Mouse (Mus musculus) stomach, postnatal 0 days (tissue): ENCODE measurements at regions not wholly inside any gene's neighbourhood (a gene's known extent, or its start where the extent isn't known, plus 50 kb on each side); places are given as distances from the start of the nearest gene placed in this dataset.
A peak's percentile ranks its signal among the peaks of the same experiment; 100 is the strongest.

ENCODE experiments used
- ATAC-seq: fragments of 200-750 bp; cut with Nextera tagmentation; 2 replicates; pipeline ENCODE4 v1.8.0; 2017; ENCODE audit not compliant: low FRiP score, low TSS enrichment
- DNase-seq: peaks from one replicate; pipeline ENCODE4 v3.0.0-alpha.2; 2016; ENCODE audit warnings: low spot score
- H3K27ac ChIP-seq: fragments of 300-500 bp; sonication (generic); replicated peaks from 2 replicates; pipeline ENCODE4 v1.5.1; 2014; ENCODE audit warnings: mild to moderate bottlenecking, control low read depth
- H3K27me3 ChIP-seq: fragments of 300-500 bp; sonication (generic); 2 replicates; pipeline ENCODE4 v1.6.1; 2014; ENCODE audit warnings: low read length; ENCODE audit not compliant: control insufficient read depth, insufficient read depth
- H3K36me3 ChIP-seq: fragments of 300-500 bp; sonication (generic); 2 replicates; pipeline ENCODE4 v1.6.1; 2014; ENCODE audit warnings: low read length, mixed read lengths; ENCODE audit not compliant: control insufficient read depth, insufficient read depth
- H3K4me1 ChIP-seq: fragments of 300-500 bp; sonication (generic); replicated peaks from 2 replicates; pipeline ENCODE4 v1.6.1; 2014; ENCODE audit warnings: antibody characterized with exemption; ENCODE audit not compliant: control insufficient read depth, insufficient read depth
- H3K4me2 ChIP-seq: fragments of 300-500 bp; sonication (generic); replicated peaks from 2 replicates; pipeline ENCODE4 v1.6.1; 2014; ENCODE audit warnings: low read depth, mild to moderate bottlenecking, control low read depth, moderate library complexity
- H3K4me3 ChIP-seq: fragments of 300-500 bp; sonication (generic); 2 replicates; pipeline ENCODE4 v1.5.1; 2014; ENCODE audit warnings: low read depth, low read length, control low read depth
- H3K9ac ChIP-seq: fragments of 300-500 bp; sonication (generic); 2 replicates; pipeline ENCODE4 v1.6.1; 2014; ENCODE audit warnings: mild to moderate bottlenecking, low read length, control low read depth, mixed read lengths
- H3K9me3 ChIP-seq: fragments of 300-500 bp; sonication (generic); 2 replicates; pipeline ENCODE4 v1.6.1; 2016; ENCODE audit warnings: low read length; ENCODE audit not compliant: control insufficient read depth
- CTCF ChIP-seq: IDR thresholded peaks from 2 replicates; pipeline ENCODE4 v1.5.1; 2016; ENCODE audit warnings: antibody characterized with exemption, low read depth, mild to moderate bottlenecking, moderate library complexity
- EP300 ChIP-seq: optimal IDR thresholded peaks from 2 replicates; pipeline ENCODE3; 2016; ENCODE audit warnings: antibody characterized with exemption
- WGBS: fragments of 180-500 bp; shearing (Covaris S2); extraction: QIAGEN DNeasy Blood & Tissue Kit; methylation state at CpG from one replicate; pipeline ENCODE4 v1.1.7; 2014; 5-methylcytosine and 5-hydroxymethylcytosine counted together

- H3K4me2 ChIP-seq = no peak overlapping the region
- no peaks in the 10 kb centered on the region for H3K4me1 ChIP-seq
- no peak overlapping the region for H3K9ac ChIP-seq
- no peak overlapping the region for H3K4me3 ChIP-seq
- TF ChIP-seq CTCF (no peak), EP300 (no peak)
- DNase-seq = no peak
- no peak for ATAC-seq
- no peak overlapping the region for H3K27ac ChIP-seq
- no peaks in the 10 kb centered on the region for H3K9me3 ChIP-seq
- no peaks in the 10 kb centered on the region for H3K27me3 ChIP-seq
- H3K36me3 ChIP-seq = no peaks in the 10 kb centered on the region
Measured at GRCm38 (mm10) chr1:69227864-69228263, 120.0 kb upstream of the Erbb4 start.

- Histone ChIP-seq H3K9ac (no peak overlapping the region), H3K4me2 (no peak overlapping the region), H3K36me3 (no peaks in the 10 kb centered on the region), H3K9me3 (no peaks in the 10 kb centered on the region), H3K27ac (no peak overlapping the region), H3K4me3 (no peak overlapping the region), H3K27me3 (no peaks in the 10 kb centered on the region), H3K4me1 (no peaks in the 10 kb centered on the region)
- WGBS = 80% methylated on average over 1 of the region's 1 CpGs
- TF ChIP-seq CTCF (no peak), EP300 (no peak)
- no peak for DNase-seq
- no peak for ATAC-seq
Measured at GRCm38 (mm10) chr1:69212896-69213500, 105.1 kb upstream of the Erbb4 start.

- ATAC-seq = no peak
- H3K9me3 ChIP-seq = no peaks in the 10 kb centered on the region
- H3K4me3 ChIP-seq = no peak overlapping the region
- H3K9ac ChIP-seq = no peak overlapping the region
- TF ChIP-seq EP300 (no peak), CTCF (no peak)
- no peaks in the 10 kb centered on the region for H3K27me3 ChIP-seq
- no peaks in the 10 kb centered on the region for H3K36me3 ChIP-seq
- no peak for DNase-seq
- no peak overlapping the region for H3K4me2 ChIP-seq
- no peak overlapping the region for H3K27ac ChIP-seq
- 72% methylated on average over 2 of the region's 2 CpGs for WGBS
- H3K4me1 ChIP-seq = no peaks in the 10 kb centered on the region
Measured at GRCm38 (mm10) chr1:69202745-69203144, 94.9 kb upstream of the Erbb4 start.

GRCm38 (mm10) chr1:69165202-69165601, 57.3 kb upstream of the Erbb4 start:
- Histone ChIP-seq H3K9ac (no peak overlapping the region), H3K9me3 (no peaks in the 10 kb centered on the region), H3K27me3 (no peaks in the 10 kb centered on the region), H3K36me3 (no peaks in the 10 kb centered on the region), H3K4me1 (no peaks in the 10 kb centered on the region), H3K4me3 (no peak overlapping the region), H3K27ac (no peak overlapping the region), H3K4me2 (no peak overlapping the region)
- ATAC-seq (0 out of 2 replicates have a peak, but pooled peaks have one; percentile 68), DNase-seq (no peak)
- TF ChIP-seq EP300 (no peak), CTCF (peak; percentile 61)
- 33% methylated on average over 5 of the region's 5 CpGs for WGBS
